Mouse (Mus musculus) adrenal gland, postnatal 14 days (tissue): ENCODE measurements around the gene Mpz. TPM values are rescaled to one million over a fixed set of nuclear protein-coding genes. Genes with fewer than 3 reads are reported as not detected.

Source experiments
- total RNA-seq: library from RNA; stranded (reverse); gene quantifications from 2 replicates; pipeline ENCODE4 v1.2.3, GENCODE M21; 2021

Mpz gene
- total RNA-seq, 1 experiment from 2014 or later: 1.5 TPM

Other genes with a start within 250 kb of the Mpz start
- gene Fcrlb, start 237.8 kb upstream of the Mpz start, total RNA-seq: not detected in 2 replicates
- 2.0 and 7.7 TPM in 2 replicates for gene Fcrla, start 223.1 kb upstream of the Mpz start, total RNA-seq
- gene Fcgr2b, start 174.2 kb upstream of the Mpz start, total RNA-seq: 7.9 and 9.2 TPM in 2 replicates
- gene Fcgr4, start 131.8 kb upstream of the Mpz start, total RNA-seq: 0.49 and 0.89 TPM in 2 replicates
- gene Fcgr3, start 85.8 kb upstream of the Mpz start, total RNA-seq: 8.1 and 10.3 TPM in 2 replicates
- gene Cfap126, start 36.8 kb upstream of the Mpz start, total RNA-seq: 0.71 and 1.9 TPM in 2 replicates
- 733 and 773 TPM in 2 replicates for gene Sdhc, start 108 bp upstream of the Mpz start, total RNA-seq
- gene Pcp4l1, start 45.6 kb downstream of the Mpz start, total RNA-seq: 37.7 and 40.5 TPM in 2 replicates
- gene Nr1i3, start 63.3 kb downstream of the Mpz start, total RNA-seq: 0.83 and 12.4 TPM in 2 replicates
- 52.7 and 58.6 TPM in 2 replicates for gene Tomm40l, start 71.8 kb downstream of the Mpz start, total RNA-seq
- gene Apoa2, start 74.3 kb downstream of the Mpz start, total RNA-seq: 80.2 and 1,683 TPM in 2 replicates
- 13.4 and 18.8 TPM in 2 replicates for gene Fcer1g, start 83.7 kb downstream of the Mpz start, total RNA-seq
- gene Adamts4, start 99.7 kb downstream of the Mpz start, total RNA-seq: 3.1 and 3.4 TPM in 2 replicates
- 875 and 896 TPM in 2 replicates for gene Ndufs2, start 100.7 kb downstream of the Mpz start, total RNA-seq
- 31.1 and 34.1 TPM in 2 replicates for gene B4galt3, start 119.6 kb downstream of the Mpz start, total RNA-seq
- 34.8 and 38.1 TPM in 2 replicates for gene Ppox, start 130.5 kb downstream of the Mpz start, total RNA-seq
- gene Usp21, start 137.3 kb downstream of the Mpz start, total RNA-seq: 36.5 and 37.2 TPM in 2 replicates
- gene Ufc1, start 144.3 kb downstream of the Mpz start, total RNA-seq: 128 and 133 TPM in 2 replicates
- 33.7 and 36.1 TPM in 2 replicates for gene Dedd, start 178.4 kb downstream of the Mpz start, total RNA-seq
- gene Nit1, start 194.9 kb downstream of the Mpz start, total RNA-seq: 62.1 and 62.8 TPM in 2 replicates
- gene Pfdn2, start 195.0 kb downstream of the Mpz start, total RNA-seq: 140 and 148 TPM in 2 replicates
- gene Klhdc9, start 210.1 kb downstream of the Mpz start, total RNA-seq: 3.1 and 5.1 TPM in 2 replicates
- gene Nectin4, start 219.4 kb downstream of the Mpz start, total RNA-seq: 0.11 TPM in 2 replicates
- 3.4 and 13.3 TPM in 2 replicates for gene Arhgap30, start 238.2 kb downstream of the Mpz start, total RNA-seq